Mouse (Mus musculus) kidney, embryonic 16.5 days (tissue): ENCODE data around the gene Stat2. TPM values are rescaled to one million over a fixed set of nuclear protein-coding genes. Genes with fewer than 3 reads are reported as not detected.
"Not testable (repeated sequence)": the region's sequence is repeated elsewhere in the genome, so short reads cannot be mapped to it uniquely, and the experiment has no call there.

ENCODE experiments used
- ATAC-seq: fragments of 200-750 bp; cut with Nextera tagmentation; 2 replicates; pipeline ENCODE4 v1.8.0; 2017; ENCODE audit warnings: moderate TSS enrichment; ENCODE audit not compliant: low FRiP score, low TSS enrichment
- H3K27ac ChIP-seq: fragments of 300-500 bp; sonication (generic); 2 replicates; pipeline ENCODE4 v1.5.1; 2014; ENCODE audit warnings: low read length
- H3K27me3 ChIP-seq: fragments of 300-500 bp; sonication (generic); 2 replicates; pipeline ENCODE4 v1.6.1; 2014; ENCODE audit warnings: low read length, control low read depth, mixed read lengths; ENCODE audit not compliant: insufficient read depth
- H3K36me3 ChIP-seq: fragments of 300-500 bp; sonication (generic); 2 replicates; pipeline ENCODE4 v1.6.1; 2014; ENCODE audit warnings: low read length, control low read depth, mixed read lengths; ENCODE audit not compliant: insufficient read depth
- H3K4me1 ChIP-seq: fragments of 300-500 bp; sonication (generic); 2 replicates; pipeline ENCODE4 v1.6.1; 2014; ENCODE audit warnings: low read length, control low read depth, mixed read lengths; ENCODE audit not compliant: insufficient read depth
- H3K4me2 ChIP-seq: fragments of 300-500 bp; sonication (generic); replicated peaks from 2 replicates; pipeline ENCODE4 v1.6.1; 2014; ENCODE audit warnings: low read depth, low read length
- H3K4me3 ChIP-seq: fragments of 300-500 bp; sonication (generic); 2 replicates; pipeline ENCODE4 v1.5.1; 2014; ENCODE audit warnings: mild to moderate bottlenecking, low read length
- H3K9ac ChIP-seq: fragments of 300-500 bp; sonication (generic); replicated peaks from 2 replicates; pipeline ENCODE4 v1.6.1; 2014; ENCODE audit warnings: low read length
- H3K9me3 ChIP-seq: fragments of 300-500 bp; sonication (generic); 2 replicates; pipeline ENCODE4 v1.6.1; 2016; ENCODE audit warnings: low read length, control low read depth
- WGBS: fragments of 180-500 bp; shearing (Covaris S2); extraction: QIAGEN DNeasy Blood & Tissue Kit; methylation state at CpG from one replicate; pipeline ENCODE4 v1.1.7; 2014; 5-methylcytosine and 5-hydroxymethylcytosine counted together
- polyA plus RNA-seq: library from polyadenylated mRNA; unstranded; fragments of >200 nt; fragmentation: Nextera tagmentation; extraction: Ambion mirVana; gene quantifications from 2 replicates; pipeline ENCODE4 v1.2.1, GENCODE M21; 2015

The Stat2 gene
- polyA plus RNA-seq, 1 experiment from 2014 or later: 12.9 TPM

GRCm38 (mm10) chr10:128283604-128284579 lies 13.5 kb downstream of the Stat2 start:
- ATAC-seq: peak; percentile 35
- Histone ChIP-seq H3K9me3 (no peaks in the 10 kb centered on the region), H3K4me1 (no peaks in the 10 kb centered on the region), H3K9ac (no peak overlapping the region), H3K36me3 (peaks cover 25% of the 10 kb centered on the region), H3K4me2 (no peak overlapping the region), H3K27ac (no peak overlapping the region), H3K27me3 (no peaks in the 10 kb centered on the region), H3K4me3 (no peak overlapping the region)
- WGBS: 64% methylated on average over 31 of the region's 31 CpGs

- peaks cover 30% of the 10 kb centered on the region for H3K36me3 ChIP-seq
- not testable (repeated sequence) for H3K4me3 ChIP-seq, H3K27ac ChIP-seq, H3K9ac ChIP-seq, ATAC-seq, H3K27me3 ChIP-seq, H3K9me3 ChIP-seq, H3K4me2 ChIP-seq, H3K4me1 ChIP-seq
- 83% methylated on average over 1 of the region's 1 CpGs for WGBS
Measured at GRCm38 (mm10) chr10:128290594-128290993, 20.2 kb downstream of the Stat2 start.

GRCm38 (mm10) chr10:128296370-128297090 lies 26.2 kb downstream of the Stat2 start:
- peaks cover 9% of the 10 kb centered on the region; the same call in 1 of the 2 replicates for H3K36me3 ChIP-seq
- 76% methylated on average over 13 of the region's 13 CpGs for WGBS
- H3K4me2 ChIP-seq: no peak overlapping the region
- no peak overlapping the region for H3K27ac ChIP-seq
- no peak for ATAC-seq
- no peak overlapping the region for H3K4me3 ChIP-seq
- no peaks in the 10 kb centered on the region for H3K27me3 ChIP-seq
- H3K4me1 ChIP-seq: no peaks in the 10 kb centered on the region
- no peaks in the 10 kb centered on the region for H3K9me3 ChIP-seq
- no peak overlapping the region for H3K9ac ChIP-seq

GRCm38 (mm10) chr10:128297221-128297620 lies 26.9 kb downstream of the Stat2 start:
- Histone ChIP-seq H3K27me3 (no peaks in the 10 kb centered on the region), H3K9me3 (no peaks in the 10 kb centered on the region), H3K4me2 (no peak overlapping the region), H3K9ac (0 out of 2 replicates have a peak overlapping the region, but pooled peaks have one; percentile 49), H3K27ac (peak overlapping the region; percentile 35; the same call in 1 of the 2 replicates), H3K4me1 (peaks cover 2% of the 10 kb centered on the region; the same call in 1 of the 2 replicates), H3K4me3 (no peak overlapping the region), H3K36me3 (0 out of 2 replicates have a peak, but pooled peaks cover 3% of the 10 kb centered on the region)
- 73% methylated on average over 4 of the region's 4 CpGs for WGBS
- ATAC-seq: no peak

GRCm38 (mm10) chr10:128297622-128298021 lies 27.3 kb downstream of the Stat2 start:
- Histone ChIP-seq H3K9me3 (no peaks in the 10 kb centered on the region), H3K4me2 (no peak overlapping the region), H3K27me3 (no peaks in the 10 kb centered on the region), H3K9ac (peak overlapping the region; percentile 49; the same call in 1 of the 2 replicates), H3K27ac (peak overlapping the region; percentile 35; the same call in 1 of the 2 replicates), H3K36me3 (no peaks in the 10 kb centered on the region), H3K4me1 (peaks cover 6% of the 10 kb centered on the region; the same call in 1 of the 2 replicates), H3K4me3 (no peak overlapping the region)
- WGBS: 70% methylated on average over 11 of the region's 11 CpGs
- 0 out of 2 replicates have a peak, but pooled peaks have one; percentile 20 for ATAC-seq

- H3K4me3 ChIP-seq: no peak overlapping the region
- H3K9ac ChIP-seq: peak overlapping the region; percentile 49; the same call in 1 of the 2 replicates
- H3K27me3 ChIP-seq: no peaks in the 10 kb centered on the region
- H3K36me3 ChIP-seq: no peaks in the 10 kb centered on the region
- no peaks in the 10 kb centered on the region for H3K9me3 ChIP-seq
- no peak overlapping the region for H3K4me2 ChIP-seq
- WGBS: 73% methylated on average over 6 of the region's 6 CpGs
- ATAC-seq: no peak
- peaks cover 6% of the 10 kb centered on the region; the same call in 1 of the 2 replicates for H3K4me1 ChIP-seq
- H3K27ac ChIP-seq: no peak overlapping the region
Measured at GRCm38 (mm10) chr10:128298243-128298642, 27.9 kb downstream of the Stat2 start.

GRCm38 (mm10) chr10:128298702-128299171 lies 28.4 kb downstream of the Stat2 start, which contains the start of gene Il23a:
Gene Il23a, minus strand, starts transcription at chr10:128298752.
- Histone ChIP-seq H3K27ac (peak within 1 kb of the TSS; percentile 35; the same call in 1 of the 2 replicates), H3K9ac (peak within 1 kb of the TSS; percentile 49; the same call in 1 of the 2 replicates), H3K4me1 (peaks cover 8% of the 10 kb centered on the region), H3K27me3 (no peaks in the 10 kb centered on the region), H3K4me2 (no peak within 1 kb of the TSS), H3K36me3 (no peaks in the 10 kb centered on the region), H3K9me3 (no peaks in the 10 kb centered on the region), H3K4me3 (no peak within 1 kb of the TSS)
- 75% methylated on average over 11 of the region's 11 CpGs for WGBS
- ATAC-seq: no peak

- H3K27me3 ChIP-seq: no peaks in the 10 kb centered on the region
- WGBS: 43% methylated on average over 3 of the region's 3 CpGs
- H3K4me3 ChIP-seq: peak overlapping the region; percentile 69
- no peak for ATAC-seq
- H3K4me2 ChIP-seq: peak overlapping the region; percentile 76
- peaks cover 16% of the 10 kb centered on the region for H3K4me1 ChIP-seq
- H3K9ac ChIP-seq: peak overlapping the region; percentile 91
- H3K27ac ChIP-seq: peak overlapping the region; percentile 96
- peaks cover 6% of the 10 kb centered on the region; the same call in 1 of the 2 replicates for H3K36me3 ChIP-seq
- H3K9me3 ChIP-seq: no peaks in the 10 kb centered on the region
Measured at GRCm38 (mm10) chr10:128302357-128302756, 32.0 kb downstream of the Stat2 start.

GRCm38 (mm10) chr10:128302785-128303125 lies 32.4 kb downstream of the Stat2 start:
- peak overlapping the region; percentile 76 for H3K4me2 ChIP-seq
- WGBS: 0% methylated on average over 9 of the region's 9 CpGs
- peak overlapping the region; percentile 96 for H3K27ac ChIP-seq
- peak overlapping the region; percentile 69 for H3K4me3 ChIP-seq
- H3K27me3 ChIP-seq: no peaks in the 10 kb centered on the region
- H3K9me3 ChIP-seq: no peaks in the 10 kb centered on the region
- peak; percentile 50; the same call in 1 of the 2 replicates for ATAC-seq
- H3K36me3 ChIP-seq: peaks cover 7% of the 10 kb centered on the region; the same call in 1 of the 2 replicates
- peak overlapping the region; percentile 91 for H3K9ac ChIP-seq
- peaks cover 16% of the 10 kb centered on the region for H3K4me1 ChIP-seq
